Mouse (Mus musculus): ENCODE results near the gene Gpc5.

GRCm38 (mm10) chr14:115614154-115614553 lies 522.1 kb downstream of the Gpc5 start:
- no peak for TF ChIP-seq GATA1 (IDR thresholded peaks at IDR 0.05; ENCODE audit: low read length)
- no peak for TF ChIP-seq TAL1 (IDR thresholded peaks at IDR 0.05; ENCODE audit: low read length)
